Mouse (Mus musculus) thymus, adult 18-20 months (tissue): ENCODE data around the gene Bphl.

Experiments
- DNase-seq, 2 experiments: peaks; one replicate each; pipeline ENCODE4 v3.0.0; 2022; ENCODE audit warnings: mixed read lengths in 2 of 2

Gene Bphl

DNA sequence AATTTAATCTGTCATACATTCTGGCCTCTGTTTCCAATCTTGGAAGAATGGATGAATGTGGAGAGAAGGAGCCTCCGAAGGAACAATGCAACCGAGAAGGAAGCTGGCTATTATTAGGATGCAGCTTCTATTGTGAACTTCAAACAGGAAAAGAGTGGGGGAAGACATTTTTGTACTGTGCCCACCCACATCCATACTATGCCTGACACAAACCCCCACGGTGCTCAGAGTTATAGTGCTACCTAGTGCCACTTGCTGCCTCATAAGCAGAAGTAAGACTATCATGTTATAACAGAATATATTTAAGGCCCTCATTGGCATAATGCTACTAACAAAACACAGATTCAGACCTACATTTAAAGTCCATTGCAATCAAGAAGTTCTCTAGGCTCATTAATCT is 52.0 kb downstream of the Bphl start:
- DNase-seq = no peak

DNA sequence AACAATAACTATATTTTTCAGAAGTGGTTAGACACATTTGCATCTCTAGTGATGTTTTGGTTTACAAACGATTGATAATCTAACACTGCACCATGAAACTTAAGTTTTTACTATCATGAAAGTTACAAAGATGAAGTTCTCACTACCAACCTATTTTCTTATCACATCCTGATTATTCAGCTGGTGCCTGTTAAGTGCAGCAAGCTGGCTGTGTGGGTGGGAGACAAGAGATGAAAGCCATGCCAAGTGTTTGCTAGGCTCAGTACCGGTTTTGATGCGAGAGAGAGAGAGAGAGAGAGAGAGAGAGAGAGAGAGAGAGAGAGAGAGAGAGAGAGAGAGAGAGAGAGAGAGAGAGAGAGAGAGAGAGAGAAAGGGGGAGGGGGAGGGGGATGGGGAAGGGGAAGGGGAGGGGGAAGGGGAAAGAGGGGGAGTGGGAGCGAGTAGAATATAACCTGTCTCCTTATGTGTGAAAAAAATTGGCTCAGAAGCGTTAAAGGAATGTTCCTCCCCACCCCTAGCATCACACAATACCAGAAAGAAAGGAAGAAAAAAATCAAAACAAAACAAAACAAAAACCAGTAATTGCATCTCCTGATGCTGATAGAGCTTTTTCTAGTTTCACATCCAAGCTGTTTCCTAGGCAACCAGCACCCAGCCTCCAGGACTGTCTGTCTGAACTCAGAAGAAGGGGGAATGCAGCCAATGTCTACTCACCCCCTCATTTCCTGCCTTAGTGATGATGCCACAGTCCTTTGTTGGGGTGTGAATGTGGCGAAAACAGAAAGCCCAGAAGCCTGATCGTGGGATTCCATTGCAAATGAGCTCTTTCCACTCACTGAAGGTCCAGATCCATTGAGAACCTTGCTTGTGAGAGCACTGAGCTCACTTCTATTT is 58.4 kb downstream of the Bphl start:
- no peak for DNase-seq

DNA sequence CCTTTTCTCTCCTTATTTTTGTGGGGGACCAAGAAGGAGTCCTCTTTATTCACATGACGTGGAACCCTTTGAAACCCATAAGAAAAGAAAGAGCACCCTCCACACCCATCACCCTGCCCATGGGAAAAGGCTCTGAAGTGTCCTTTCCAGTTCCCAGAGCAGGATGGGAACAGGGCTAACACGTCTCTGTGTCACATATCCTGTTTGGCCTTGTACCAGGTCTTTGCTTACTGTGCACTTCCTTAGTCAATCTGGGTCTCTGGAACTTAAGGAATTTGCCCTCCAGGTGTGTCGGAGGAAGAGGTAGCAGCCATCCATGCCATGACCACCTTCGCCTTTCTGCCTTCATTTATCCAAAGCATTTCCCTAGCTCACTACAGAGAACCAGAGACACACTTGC is 59.1 kb downstream of the Bphl start:
- no peak for DNase-seq

DNA sequence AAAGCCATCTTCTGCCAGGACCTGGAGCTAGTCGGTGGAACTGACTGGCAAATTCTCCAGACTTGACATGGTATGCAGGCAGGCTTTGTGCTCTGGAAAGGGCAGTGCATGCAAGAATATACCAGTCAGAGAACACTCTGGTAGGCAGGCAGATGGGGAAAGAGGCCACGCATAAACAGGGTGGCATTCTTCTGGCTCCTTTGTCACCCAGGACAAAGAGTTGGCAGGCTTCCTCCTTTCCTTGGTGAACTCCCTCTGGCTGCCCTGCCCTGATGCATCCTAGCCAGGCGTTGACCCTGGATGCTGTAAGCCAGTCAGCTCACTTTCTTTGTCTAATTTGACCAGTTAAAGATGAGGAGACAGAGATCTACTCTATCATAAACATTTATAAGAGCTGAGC is 59.7 kb downstream of the Bphl start:
- DNase-seq = no peak

DNA sequence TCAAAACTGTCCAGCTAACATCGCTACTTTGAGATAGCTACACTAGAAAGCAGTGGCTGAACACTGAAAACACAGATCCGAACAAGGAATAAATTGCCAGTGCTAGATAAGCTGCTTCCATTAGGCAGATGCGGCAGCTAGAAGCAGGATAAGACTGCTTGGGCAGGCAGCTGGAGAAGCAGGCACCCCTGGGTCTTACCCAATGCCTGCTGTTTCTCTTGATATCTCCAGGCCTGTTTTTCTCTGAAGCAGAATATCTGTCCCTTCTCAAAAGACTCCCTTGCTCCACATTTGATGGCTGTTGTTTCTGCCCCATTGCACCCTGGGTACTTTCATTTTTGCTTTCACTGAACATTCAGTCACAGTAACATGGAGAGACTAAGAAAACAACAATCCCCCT is 63.3 kb downstream of the Bphl start:
- DNase-seq = no peak

DNA sequence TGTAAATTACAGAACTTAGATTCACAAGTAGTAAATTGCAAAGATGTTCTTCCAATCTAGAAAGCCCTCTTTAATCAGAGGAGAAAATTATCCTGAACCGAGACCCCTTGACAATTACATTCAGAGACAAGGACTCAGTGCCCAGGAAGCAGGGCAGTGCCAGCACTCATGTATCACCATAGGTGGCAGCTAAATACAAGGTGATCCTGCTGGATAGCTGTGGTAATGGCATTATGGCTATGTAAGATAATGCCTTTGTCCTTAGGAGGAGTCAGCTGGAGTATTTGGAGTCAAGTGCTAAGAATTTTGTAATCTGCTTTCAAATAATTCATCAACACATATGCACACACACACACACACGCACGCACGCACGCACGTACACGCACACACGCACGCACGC is 63.9 kb downstream of the Bphl start:
- no peak for DNase-seq

DNA sequence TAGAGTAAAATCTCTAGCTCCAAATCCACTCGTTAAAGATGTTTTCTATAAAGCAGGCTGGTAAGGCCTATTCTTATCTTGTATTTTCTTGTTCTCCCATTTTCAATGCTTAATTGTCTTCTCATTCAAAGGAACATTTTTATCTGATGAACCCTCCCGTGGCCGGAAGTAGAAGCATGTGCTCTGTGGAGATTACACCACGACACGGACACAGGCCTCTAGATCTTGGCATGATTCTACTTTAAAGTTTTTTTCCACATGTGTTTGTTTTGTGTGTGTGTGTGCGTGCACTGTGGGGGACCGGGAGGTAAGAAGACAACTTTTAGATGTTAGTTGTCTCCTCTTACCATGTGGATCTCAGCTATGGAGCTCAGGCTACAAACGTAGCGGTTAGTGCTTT is 64.5 kb downstream of the Bphl start:
- no peak for DNase-seq

DNA sequence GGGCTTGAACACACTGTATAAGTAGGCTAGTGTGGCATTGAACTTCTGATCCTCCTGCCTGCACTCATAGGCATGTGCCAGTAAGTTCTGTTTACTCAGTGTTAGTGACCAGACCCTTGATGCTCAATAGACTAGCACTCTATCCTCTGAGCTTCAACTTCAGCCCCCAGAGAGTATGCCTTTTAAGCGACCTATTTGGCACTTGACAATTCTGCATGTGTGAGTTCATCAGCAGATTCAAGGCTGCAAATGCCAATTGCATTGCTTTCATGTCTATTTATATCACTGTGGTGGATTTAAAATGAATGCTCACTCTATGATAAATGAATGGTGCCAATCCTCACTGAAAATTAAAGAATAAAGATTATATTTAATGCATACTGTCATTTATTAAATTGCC is 68.0 kb downstream of the Bphl start:
- DNase-seq = no peak

DNA sequence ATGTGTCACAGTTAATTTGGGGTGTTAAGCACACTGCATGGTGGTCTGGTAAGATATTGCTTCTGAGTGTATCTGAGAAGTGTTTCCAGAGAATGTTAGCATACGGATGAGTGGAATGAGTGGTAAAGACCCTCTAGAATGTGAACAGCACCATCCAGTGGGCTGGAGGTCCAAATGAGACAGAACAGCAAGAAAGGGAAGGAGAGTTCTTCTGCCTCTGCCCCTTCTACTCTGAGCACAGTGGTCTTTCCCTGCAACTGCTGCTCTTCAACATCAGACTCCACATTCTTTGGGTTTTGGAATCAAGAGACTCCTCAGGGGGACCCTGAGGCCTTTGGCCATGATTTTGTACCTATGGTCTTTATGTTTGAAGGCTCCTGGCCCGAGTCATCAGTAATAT is 68.9 kb downstream of the Bphl start:
- no peak for DNase-seq

DNA sequence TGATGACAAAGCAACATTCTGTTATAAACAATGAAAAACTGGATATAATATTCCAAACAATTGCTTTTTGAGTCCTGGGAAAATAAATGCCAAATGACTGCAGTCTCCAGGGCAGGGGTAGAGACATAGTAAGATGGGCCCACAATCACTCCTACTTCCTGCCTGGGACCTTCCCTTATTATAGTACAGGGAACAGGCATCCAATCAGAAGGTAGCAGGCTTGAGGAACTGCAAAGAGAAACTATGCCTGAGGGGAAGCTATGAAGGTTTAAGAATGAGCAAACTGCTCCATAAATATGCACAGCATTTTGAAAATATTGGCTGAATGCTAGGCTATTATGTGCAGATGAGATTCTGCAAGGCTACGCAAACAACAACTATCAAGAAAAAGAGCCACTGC is 69.6 kb downstream of the Bphl start:
- no peak for DNase-seq

DNA sequence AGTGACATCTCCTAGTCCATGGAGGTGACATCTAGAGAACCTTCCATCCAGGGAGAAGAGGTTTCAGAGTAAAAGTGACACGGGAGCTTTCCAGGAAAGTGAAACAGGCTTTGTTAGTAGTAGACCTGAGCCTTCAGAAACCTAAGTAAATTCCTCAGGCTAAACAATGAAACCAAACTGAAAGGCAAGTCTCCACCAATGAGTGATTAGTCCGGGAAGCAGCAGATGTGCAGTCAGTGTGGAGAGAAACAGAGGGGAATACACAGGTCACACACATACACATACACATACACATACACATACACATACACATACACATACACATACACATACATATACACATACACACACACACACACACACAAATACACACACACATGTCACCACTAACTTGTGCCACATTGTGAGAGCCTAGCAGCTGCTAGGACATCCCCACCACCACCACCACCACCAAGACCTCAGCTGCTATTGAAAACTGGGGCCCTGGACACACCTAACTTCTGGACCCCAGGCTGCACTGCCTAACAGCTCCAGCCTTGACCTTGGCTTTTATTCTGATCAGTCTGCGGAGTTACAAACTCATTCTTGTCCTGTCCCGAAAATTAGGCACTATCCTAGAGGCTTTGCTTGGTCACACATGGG is 71.8 kb downstream of the Bphl start:
- DNase-seq = no peak

DNA sequence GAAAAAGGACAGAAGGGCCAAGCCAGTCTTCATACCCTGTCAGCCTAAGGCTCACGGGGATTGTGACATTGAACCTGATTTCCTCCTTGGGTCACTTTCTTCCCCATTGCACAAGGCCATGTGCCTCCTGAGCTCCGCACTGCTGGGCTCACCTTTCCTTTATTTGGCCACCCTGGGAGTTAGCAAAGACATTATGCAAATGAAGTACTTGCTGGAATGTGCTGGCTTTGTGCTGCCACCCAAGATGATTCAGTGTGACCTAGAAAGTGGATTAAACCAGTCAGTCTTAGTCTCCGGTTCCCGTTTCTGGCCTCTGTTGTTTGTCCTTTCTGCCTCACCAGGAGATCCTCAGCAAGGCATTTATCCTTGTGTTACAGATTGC is 72.3 kb downstream of the Bphl start:
- DNase-seq = no peak

DNA sequence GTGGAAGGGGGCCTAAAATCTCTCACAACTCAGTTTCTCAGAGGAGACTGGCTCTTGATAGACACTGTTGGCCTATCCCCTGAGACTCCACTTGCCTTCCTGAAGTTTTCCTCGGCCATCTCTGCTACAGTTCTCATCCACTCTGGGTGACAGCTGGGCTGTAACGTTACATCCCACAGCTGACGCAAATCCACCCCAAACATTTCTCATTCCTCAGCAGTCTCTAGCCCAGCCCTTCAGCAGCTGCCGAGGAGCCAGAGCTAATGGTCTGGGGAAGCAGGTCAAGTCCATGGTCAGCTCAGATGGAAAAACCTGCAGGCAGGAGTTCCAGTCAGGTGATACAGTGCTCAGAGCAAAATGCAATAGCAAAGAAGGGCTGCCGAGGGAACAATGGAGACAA is 73.6 kb downstream of the Bphl start:
- no peak for DNase-seq

DNA sequence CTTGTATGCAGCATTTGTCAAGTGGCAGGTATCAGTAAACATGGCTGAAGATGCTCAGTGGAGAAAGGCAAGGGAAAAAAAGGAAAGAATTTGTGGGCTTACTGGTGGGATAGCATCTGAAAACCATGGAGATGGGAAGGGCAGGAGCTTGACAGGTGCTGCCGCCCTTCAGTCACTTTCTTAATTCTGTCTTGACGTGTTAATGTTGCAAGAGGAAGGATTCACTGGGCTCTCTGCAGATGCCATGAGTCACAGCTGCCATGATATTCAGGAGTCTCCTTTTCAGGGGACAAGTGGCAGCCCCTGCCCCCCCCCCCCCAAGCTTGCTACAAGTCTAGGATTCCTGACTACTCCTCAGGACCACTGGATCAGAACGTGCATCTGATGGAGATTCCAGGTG is 74.5 kb downstream of the Bphl start:
- DNase-seq = no peak

DNA sequence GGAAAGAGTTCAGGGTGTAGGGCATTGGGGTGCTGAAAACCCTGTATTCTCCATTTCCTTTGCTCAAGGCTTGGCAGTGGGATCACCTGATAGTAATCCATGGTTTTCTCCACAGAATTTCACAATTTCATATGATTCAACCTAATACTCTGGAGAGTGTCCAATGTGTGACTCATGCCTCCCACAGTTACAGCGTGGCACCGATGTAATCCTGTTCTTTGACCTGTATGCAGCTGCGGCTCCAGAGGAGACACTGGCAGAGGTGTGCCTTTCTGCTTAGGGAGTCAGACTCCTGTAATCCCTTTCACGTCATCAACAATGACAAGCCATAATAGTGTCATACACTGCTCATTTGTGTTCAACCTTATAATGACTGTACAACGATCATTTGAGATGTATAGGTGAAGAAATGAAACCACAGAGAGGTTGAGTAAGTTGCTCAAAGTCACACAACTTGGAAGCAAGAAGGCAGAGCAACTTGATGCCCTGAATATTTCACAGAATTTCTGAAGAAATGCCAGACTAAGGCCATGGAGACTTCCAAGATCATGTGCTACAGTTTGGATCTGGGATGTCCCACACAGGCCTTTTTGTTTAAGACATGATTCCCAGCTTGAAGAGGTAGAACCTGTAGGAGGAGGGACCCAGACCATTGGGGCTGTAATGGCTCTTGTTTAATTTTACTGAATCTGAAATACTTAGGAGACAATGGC is 75.1 kb downstream of the Bphl start:
- DNase-seq = no peak

DNA sequence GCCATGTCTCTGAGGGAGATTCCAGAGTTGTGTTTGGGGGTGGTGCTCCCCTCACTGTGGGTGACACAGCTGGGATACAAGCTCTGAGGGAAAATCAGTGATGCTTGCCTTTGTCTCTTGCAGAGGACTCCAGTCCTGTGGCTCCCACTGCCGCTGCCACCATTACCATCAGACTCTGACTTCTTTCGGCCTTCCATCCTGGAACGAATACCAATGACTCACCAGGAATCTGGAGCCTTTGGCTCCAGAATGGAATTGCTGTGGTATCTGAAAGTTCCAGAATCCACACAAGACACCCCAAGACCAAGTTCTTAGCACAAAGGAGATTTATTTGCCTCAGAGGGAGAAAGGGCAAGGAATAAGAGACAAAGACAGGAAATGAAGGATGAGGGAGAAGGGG is 75.7 kb downstream of the Bphl start:
- no peak for DNase-seq

DNA sequence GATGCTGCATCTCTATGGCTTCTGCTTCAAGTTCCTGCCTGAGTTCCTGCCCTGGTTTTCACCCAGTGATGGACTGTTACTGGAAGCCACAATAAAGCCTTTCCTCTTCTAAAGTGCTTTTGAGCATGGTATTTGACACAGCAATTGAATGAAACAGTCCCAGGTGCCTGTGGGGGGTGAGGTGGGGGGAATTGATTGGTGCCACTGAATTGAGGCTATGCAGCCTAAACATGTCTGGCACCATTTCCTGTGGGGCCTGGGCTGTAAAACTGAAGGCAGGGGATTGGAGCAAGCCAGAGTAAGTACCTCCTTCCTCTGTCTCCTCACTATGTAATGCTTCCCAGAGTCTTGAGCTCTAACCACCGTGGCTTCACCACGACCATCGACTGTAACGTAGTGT is 77.3 kb downstream of the Bphl start:
- no peak for DNase-seq

DNA sequence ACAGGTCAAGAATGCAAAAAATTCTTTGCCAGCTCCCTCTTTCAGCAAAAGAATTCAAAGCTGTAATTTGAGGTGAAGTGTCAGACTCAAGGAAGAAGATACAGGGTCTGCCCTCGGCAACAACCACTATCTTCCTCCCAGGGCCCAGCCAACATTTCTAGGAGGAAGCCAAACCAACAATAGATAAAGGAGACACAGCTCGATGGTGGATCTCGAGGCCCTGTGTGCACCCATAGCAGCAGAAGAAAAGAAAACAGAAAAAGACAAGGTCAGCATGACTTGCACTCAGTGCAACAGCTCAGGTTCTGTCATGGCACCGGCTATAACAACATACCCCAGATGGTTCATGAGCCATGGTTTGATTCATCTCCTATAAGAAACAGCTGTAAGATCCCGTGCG is 79.1 kb downstream of the Bphl start:
- no peak for DNase-seq

DNA sequence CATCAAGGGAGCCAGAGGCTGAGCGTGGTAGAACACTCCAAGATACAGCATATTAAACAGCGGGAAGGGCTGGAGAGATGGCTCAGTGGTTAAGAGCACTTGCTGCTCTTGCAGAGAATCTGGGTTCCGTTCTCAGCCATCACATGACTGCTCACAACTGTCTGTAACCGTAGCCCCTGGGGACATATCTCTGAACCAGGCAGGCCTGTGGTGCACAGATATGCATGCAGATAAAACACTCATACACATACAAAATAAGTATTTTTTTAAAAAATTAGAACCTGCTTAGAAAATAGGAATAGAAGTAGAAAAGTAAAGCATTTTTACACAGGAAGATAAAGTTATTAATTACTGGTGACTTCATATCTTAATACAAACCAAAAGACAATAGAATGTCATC is 81.4 kb downstream of the Bphl start:
- DNase-seq = no peak

DNA sequence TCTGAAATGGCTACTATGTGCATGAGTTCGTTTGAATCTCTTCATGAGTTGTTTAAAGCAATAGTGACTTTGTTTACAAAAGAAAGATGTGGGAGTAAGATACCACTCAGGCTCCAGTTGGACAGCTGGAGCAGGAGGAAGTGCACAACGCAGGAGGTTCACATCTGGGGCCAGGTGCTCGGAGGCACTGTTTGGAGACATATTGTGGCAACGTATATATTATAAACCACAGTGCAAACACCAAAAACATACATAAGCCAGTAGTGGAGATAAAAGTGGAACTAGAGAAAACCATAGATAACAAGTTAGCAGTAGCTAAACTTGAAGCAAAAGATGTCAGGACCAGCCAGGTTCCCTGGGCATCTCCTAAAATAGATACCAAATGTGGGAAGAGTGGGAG is 82.0 kb downstream of the Bphl start:
- DNase-seq = peak; percentile 32 to 53

DNA sequence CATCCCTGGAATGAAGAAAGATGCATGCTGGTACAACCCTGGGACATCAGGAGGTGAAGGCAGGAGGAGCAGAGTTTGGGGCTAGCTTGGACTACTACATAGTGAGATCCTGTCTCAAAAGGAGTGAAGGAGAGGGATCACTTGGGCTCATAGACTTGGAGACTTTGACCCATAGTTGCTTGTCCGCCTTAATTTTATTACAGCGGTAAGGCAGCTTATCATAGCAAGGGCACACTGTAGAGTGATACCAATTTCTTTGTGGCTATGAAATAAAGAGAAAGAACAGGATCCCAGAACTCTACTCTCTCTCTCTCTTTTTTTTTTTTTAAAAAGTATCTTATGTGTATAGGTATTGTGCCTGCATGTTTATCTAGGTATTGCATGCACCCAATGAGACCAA is 83.1 kb downstream of the Bphl start:
- no peak for DNase-seq
